In the genomic region with DNA sequence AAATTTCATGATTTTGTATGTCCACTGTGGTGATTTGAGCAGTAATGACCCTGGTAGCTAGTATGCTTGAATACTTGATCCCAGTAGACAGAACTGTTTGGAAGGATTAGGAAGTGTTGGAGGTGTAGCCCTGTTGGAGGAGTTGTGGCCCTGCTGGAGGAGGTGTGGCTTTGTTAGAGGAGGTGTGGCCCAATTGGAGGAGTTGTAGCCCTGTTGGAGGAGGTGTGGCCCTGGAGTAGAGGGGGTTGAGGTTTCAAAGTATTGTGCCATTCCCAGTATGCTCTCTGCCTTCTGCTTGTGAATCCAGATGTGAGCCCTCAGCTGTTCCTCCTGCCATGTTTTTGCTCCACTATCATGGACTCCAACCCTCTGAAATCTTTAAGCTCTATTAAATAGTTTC, we compare ENCODE assay signal across 22 mouse cellular contexts. TPM values are rescaled to one million over a fixed set of nuclear protein-coding genes. Genes with fewer than 3 reads are reported as not detected.
DNase-seq lines count a peak whose midpoint lies in the region; ATAC-seq lines count a peak whose summit lies in the region.
"Had no signal": no experiment of that assay in that cellular context is flagged by ENCODE, and none has a peak within 500 bp of the region (broad histone marks: within the 10 kb centered on the region; RNA-seq: fewer than 3 reads in every experiment).

No protein-coding gene starts in this region.

- ATAC-seq in common myeloid progenitor, adult 5-6 weeks (replicated peaks; ENCODE audit: low read depth, poor library complexity, severe bottlenecking) = 0 out of 2 replicates have a peak, but pooled peaks have one; percentile 32
- ATAC-seq: activated CD4-positive, CD25-positive, alpha-beta regulatory T cell, adult 4 months; forebrain, embryonic 13.5 days; forebrain, embryonic 16.5 days; intestine, embryonic 15.5 days; Patski had no signal

- peak; percentile 79 for DNase-seq in ES-CJ7 (ENCODE audit: low read depth, low spot score)
- DNase-seq in R1 (ENCODE audit: low read depth, low spot score) = peak; percentile 84
- DNase-seq in kidney, postnatal 25 days = no peak
- DNase-seq in urinary bladder, postnatal 25 days (ENCODE audit: low spot score) = no peak
- DNase-seq in liver = no peak
- DNase-seq in embryo, embryonic 9.5 days (ENCODE audit: extremely low spot score) = no peak
- DNase-seq: adrenal gland, adult 8-10 months; adrenal gland, postnatal 25 days; cerebellum, adult 18-20 months; cerebellum, adult 9-11 months; cerebellum, postnatal 25 days; embryo, embryonic 11 days; gastrocnemius, postnatal 10 days; gastrocnemius, postnatal 36 days; heart, adult 11 months; kidney, adult 11 months had no signal

RNA-seq across cellular contexts. Expression of a gene that starts 29.5 kb away (rescaled TPM):
- total RNA-seq in common myeloid progenitor, adult 5-6 weeks (2017) = 40.1 and 46.2 TPM in 2 replicates

Comparison
In these comparisons a context has a peak if more than half of its experiments do, and no peak if none do; other contexts are left out.
1. DNase-seq: peak in ES-CJ7 (single experiment) and R1 (single experiment); none in kidney, postnatal 25 days (0 of 2), urinary bladder, postnatal 25 days (single experiment), liver (single experiment) and embryo, embryonic 9.5 days (single experiment).